Comparison of ENCODE assay signal across 8 mouse cellular contexts in the genomic region with DNA sequence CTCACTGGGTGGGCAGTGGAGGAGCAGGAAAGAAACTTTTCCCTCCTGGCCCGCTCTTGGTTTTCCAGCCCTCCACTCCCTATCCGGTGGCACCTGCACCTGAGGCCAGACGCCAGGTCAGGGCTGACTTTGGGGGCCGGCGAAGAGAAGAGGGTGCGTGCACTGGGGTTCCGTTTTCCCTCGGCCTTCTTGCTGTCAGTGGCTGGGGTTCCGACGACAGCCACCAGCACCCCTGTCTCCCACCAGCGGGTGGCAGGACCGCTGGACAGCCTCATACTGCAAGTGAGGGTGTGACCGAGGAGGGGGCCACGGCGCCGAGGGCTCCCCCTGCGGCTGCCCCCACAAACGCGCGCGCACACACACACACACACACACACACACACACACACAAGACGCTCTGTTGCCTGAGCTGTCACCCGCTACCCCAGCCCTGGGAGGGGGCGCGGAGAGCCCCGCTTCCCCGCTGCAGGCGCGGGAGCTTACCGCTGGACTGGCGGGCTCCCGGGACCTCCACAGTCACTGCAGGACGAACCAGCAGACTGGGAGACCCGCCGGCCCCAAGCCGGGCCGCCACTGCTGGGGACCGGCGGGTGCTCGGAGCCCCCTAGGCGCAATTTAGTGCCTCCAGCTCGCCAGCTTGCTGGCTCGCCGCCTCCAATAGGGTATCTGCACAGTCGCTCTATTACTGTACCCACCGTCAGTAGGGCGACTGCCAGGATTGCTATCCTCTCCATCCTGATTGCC. TPM values are rescaled to one million over a fixed set of nuclear protein-coding genes. Genes with fewer than 3 reads are reported as not detected.
DNase-seq lines count a peak whose midpoint lies in the region; ATAC-seq and TF ChIP-seq lines count a peak whose summit lies in the region.

A gene (plus strand): TSS at position 32 of the 744 bp plus-strand sequence.

- peaks cover 49% of the 10 kb centered on the region for H3K27me3 ChIP-seq in E14TG2a.4 (ENCODE audit: insufficient read depth, low read length)
- peaks cover 33% of the 10 kb centered on the region for H3K27me3 ChIP-seq in forebrain, embryonic 11.5 days (ENCODE audit: control insufficient read depth, insufficient read depth, low read length)
- no peaks in the 10 kb centered on the region for H3K27me3 ChIP-seq in heart, embryonic 15.5 days
- peaks cover 45% of the 10 kb centered on the region for H3K27me3 ChIP-seq in lung, embryonic 14.5 days (ENCODE audit: insufficient read depth, low read length)

- H3K9me3 ChIP-seq in E14TG2a.4 (ENCODE audit: low read length) = no peaks in the 10 kb centered on the region
- no peaks in the 10 kb centered on the region for H3K9me3 ChIP-seq in forebrain, embryonic 11.5 days (ENCODE audit: control insufficient read depth, low read length)
- H3K9me3 ChIP-seq in heart, embryonic 15.5 days (replicated peaks) = no peaks in the 10 kb centered on the region
- no peaks in the 10 kb centered on the region for H3K9me3 ChIP-seq in lung, embryonic 14.5 days (ENCODE audit: low read depth, low read length)

- peak within 1 kb of the TSS; percentile 43 for H3K9ac ChIP-seq in forebrain, embryonic 11.5 days (ENCODE audit: low read length)
- H3K9ac ChIP-seq in heart, embryonic 15.5 days = peak within 1 kb of the TSS; percentile 75
- H3K9ac ChIP-seq in lung, embryonic 14.5 days = peak within 1 kb of the TSS; percentile 43

- DNase-seq in adrenal gland, postnatal 36 days = peak; percentile 33 to 46
- peak; percentile 74 for DNase-seq in forebrain, embryonic 11.5 days (ENCODE audit: low spot score)
- peak; percentile 41 to 65 for DNase-seq in kidney, postnatal 4 days
- DNase-seq in lung, embryonic 14.5 days = peak; percentile 29

- no peak; the same call in 1 of the 2 replicates for TF ChIP-seq POLR2A in olfactory bulb, adult 2 months (IDR thresholded peaks at IDR 0.05; ENCODE audit: insufficient read depth, low read depth, low read length)

- H3K4me2 ChIP-seq in forebrain, embryonic 11.5 days (ENCODE audit: low read depth, low read length, severe bottlenecking) = peak within 1 kb of the TSS; percentile 99
- peak within 1 kb of the TSS; percentile 98 for H3K4me2 ChIP-seq in heart, embryonic 15.5 days
- H3K4me2 ChIP-seq in lung, embryonic 14.5 days = peak within 1 kb of the TSS; percentile 79

- H3K27ac ChIP-seq in forebrain, embryonic 11.5 days (ENCODE audit: low read depth, low read length) = no peak within 1 kb of the TSS
- H3K27ac ChIP-seq in heart, embryonic 15.5 days = peak within 1 kb of the TSS; percentile 63
- H3K27ac ChIP-seq in lung, embryonic 14.5 days (ENCODE audit: low read depth) = no peak within 1 kb of the TSS
- peak within 1 kb of the TSS; percentile 94 for H3K27ac ChIP-seq in olfactory bulb, adult 2 months (ENCODE audit: insufficient read depth, low read depth, low read length)

- H3K36me3 ChIP-seq in E14TG2a.4 (ENCODE audit: insufficient read depth, low read length) = no peaks in the 10 kb centered on the region
- no peaks in the 10 kb centered on the region for H3K36me3 ChIP-seq in forebrain, embryonic 11.5 days (ENCODE audit: control insufficient read depth, insufficient read depth, low read length)
- no peaks in the 10 kb centered on the region for H3K36me3 ChIP-seq in heart, embryonic 15.5 days
- H3K36me3 ChIP-seq in lung, embryonic 14.5 days (ENCODE audit: insufficient read depth) = no peaks in the 10 kb centered on the region

- ATAC-seq in forebrain, embryonic 11.5 days (replicated peaks; ENCODE audit: low FRiP score) = peak; percentile 7
- no peak for ATAC-seq in heart, embryonic 15.5 days (replicated peaks; ENCODE audit: insufficient number of reproducible peaks, insufficient read depth, low FRiP score, low read depth)
- ATAC-seq in lung, embryonic 14.5 days (ENCODE audit: insufficient read depth) = no peak
- no peak for ATAC-seq in inflammation-experienced regulatory T-cells, adult 6 months

- H3K4me1 ChIP-seq in E14TG2a.4 (replicated peaks; ENCODE audit: low read depth, low read length) = peaks cover 14% of the 10 kb centered on the region
- H3K4me1 ChIP-seq in forebrain, embryonic 11.5 days (replicated peaks; ENCODE audit: control insufficient read depth, insufficient read depth, low read length) = peaks cover 4% of the 10 kb centered on the region
- peaks cover 20% of the 10 kb centered on the region for H3K4me1 ChIP-seq in heart, embryonic 15.5 days (replicated peaks)
- H3K4me1 ChIP-seq in lung, embryonic 14.5 days (ENCODE audit: insufficient read depth) = no peaks in the 10 kb centered on the region; the same call in 1 of the 2 replicates
- no peaks in the 10 kb centered on the region for H3K4me1 ChIP-seq in olfactory bulb, adult 2 months (ENCODE audit: control insufficient read depth, insufficient read depth, low read length)

- H3K4me3 ChIP-seq in E14TG2a.4 (replicated peaks; ENCODE audit: low read length) = peak within 1 kb of the TSS; percentile 84
- H3K4me3 ChIP-seq in forebrain, embryonic 11.5 days (ENCODE audit: low read depth, low read length) = peak within 1 kb of the TSS; percentile 64
- H3K4me3 ChIP-seq in heart, embryonic 15.5 days = peak within 1 kb of the TSS; percentile 77
- peak within 1 kb of the TSS; percentile 61 for H3K4me3 ChIP-seq in lung, embryonic 14.5 days (ENCODE audit: low read depth, low read length)
- peak within 1 kb of the TSS; percentile 77 for H3K4me3 ChIP-seq in olfactory bulb, adult 2 months (ENCODE audit: insufficient read depth, low read depth, low read length)

- no peak for TF ChIP-seq CTCF in E14TG2a.4 (conservative IDR thresholded peaks at IDR 0.05; ENCODE audit: low read length)
- TF ChIP-seq CTCF in lung, embryonic 14.5 days (IDR thresholded peaks at IDR 0.05; ENCODE audit: low read depth) = peak; percentile 52
- no peak for TF ChIP-seq CTCF in olfactory bulb, adult 2 months (IDR thresholded peaks at IDR 0.05; ENCODE audit: insufficient read depth, low read depth, low read length)

- WGBS in forebrain, embryonic 11.5 days = under 1% methylated on average over 43 of the region's 47 CpGs
- under 1% methylated on average over 44 of the region's 47 CpGs for WGBS in heart, embryonic 15.5 days
- under 1% methylated on average over 43 of the region's 47 CpGs for WGBS in lung, embryonic 14.5 days
- under 1% methylated on average over 47 of the region's 47 CpGs for WGBS in olfactory bulb, adult 2 months

RNA-seq across cellular contexts. Expression of the gene that starts here (rescaled TPM):
- 10 to 100 TPM in 1 of 2 experiments, 1 to 10 TPM in 1; 5.5 to 13.5 TPM for total RNA-seq in adrenal gland, postnatal 36 days (2021)
- 0.83 and 1.7 TPM in 2 replicates for polyA plus RNA-seq in forebrain, embryonic 11.5 days (2014; fragmentation: Nextera tagmentation; extraction: Ambion mirVana)
- 4.8 and 5.0 TPM in 2 replicates for polyA plus RNA-seq in heart, embryonic 15.5 days (2015; fragmentation: Nextera tagmentation; extraction: Ambion mirVana)
- 3.8 and 4.1 TPM in 2 replicates for polyA plus RNA-seq in lung, embryonic 14.5 days (2014; fragmentation: Nextera tagmentation; extraction: Ambion mirVana)
- polyA plus RNA-seq in olfactory bulb, adult 2 months (2012; ENCODE audit: insufficient read depth, insufficient read length, low replicate concordance, missing spikeins) = not detected in 2 replicates
- 1 to 10 TPM; 2.2 to 7.4 (median 4.9) TPM for polyA plus RNA-seq in inflammation-experienced regulatory T-cells, adult 6 months (2017; shearing (Covaris generic))

Comparison
In these comparisons a context has a peak if more than half of its experiments do, and no peak if none do; other contexts are left out.
1. H3K27ac ChIP-seq: peak in heart, embryonic 15.5 days (single experiment) and olfactory bulb, adult 2 months (single experiment); none in forebrain, embryonic 11.5 days (single experiment) and lung, embryonic 14.5 days (single experiment).
2. Peak in every context shown above with its lines, with median percentiles within 50 percentile points of each other: H3K4me3 ChIP-seq, DNase-seq, H3K4me2 ChIP-seq and H3K9ac ChIP-seq.